Mouse (Mus musculus) Patski (cell line): ENCODE results near the gene AL732309.1. TPM values are rescaled to one million over a fixed set of nuclear protein-coding genes. Genes with fewer than 3 reads are reported as not detected.

Experiments
- ATAC-seq: fragments of 100-300 bp; one replicate; pipeline ENCODE4 v1.8.0; 2021
- CTCF ChIA-PET: fragments of 350-600 bp; sonication (Branson Sonifier 250); formaldehyde crosslinking; loops from one replicate; lab custom pipeline; 2022; ENCODE audit warnings: inconsistent platforms; lab: Charles Lee
- POLR2A ChIA-PET: fragments of 350-600 bp; sonication (Branson Sonifier 250); formaldehyde crosslinking; loops from one replicate; lab custom pipeline; 2022; ENCODE audit warnings: antibody characterized with exemption, inconsistent platforms; lab: Charles Lee
- DNase-seq: peaks from one replicate; pipeline ENCODE4 v3.0.0-alpha.2; 2011; ENCODE audit warnings: low read depth, low spot score
- H3K27me3 ChIP-seq: fragments of 371-371 bp; one replicate; pipeline ENCODE4 v1.5.1; 2021
- CTCF ChIP-seq: fragments of 100-300 bp; IDR thresholded peaks from one replicate; pipeline ENCODE4 v1.5.1; 2021
- in situ Hi-C: fragments of 300-500 bp; cut with MboI; formaldehyde crosslinking; loops from 3 replicates; pipeline ENCODE4 v1.11.1; 2018; ENCODE audit warnings: low pct_unique_long_range_greater_than_20kb, mixed read lengths
- polyA plus RNA-seq: library from polyadenylated mRNA; unstranded; gene quantifications from one replicate; pipeline ENCODE4 v1.2.3, GENCODE M21; 2021

The AL732309.1 gene
- polyA plus RNA-seq, 1 experiment from 2014 or later: 5.0 TPM

- ATAC-seq (no peak), DNase-seq (no peak)
- POLR2A ChIA-PET: no interaction called here
- in situ Hi-C loops: no loop called here
- TF ChIP-seq CTCF: no peak
- CTCF ChIA-PET: no interaction called here
- peaks cover 53% of the 10 kb centered on the region for H3K27me3 ChIP-seq
Observed at GRCm38 (mm10) chr2:25234050-25234449, 12.6 kb downstream of the AL732309.1 start, which contains the start of gene Slc34a3. Slc34a3 (minus strand) TSS chr2:25234364.

GRCm38 (mm10) chr2:25233421-25233820 is 13.2 kb downstream of the AL732309.1 start:
- ChIA-PET CTCF (no interaction called here), POLR2A (no interaction called here)
- DNase-seq: no peak
- no peak for ATAC-seq
- H3K27me3 ChIP-seq: peaks cover 53% of the 10 kb centered on the region
- in situ Hi-C loops: no loop called here
- TF ChIP-seq CTCF: no peak

GRCm38 (mm10) chr2:25231038-25231437 is 15.6 kb downstream of the AL732309.1 start:
- ChIA-PET POLR2A (no interaction called here), CTCF (no interaction called here)
- no peak for DNase-seq
- in situ Hi-C loops: no loop called here
- H3K27me3 ChIP-seq: peaks cover 43% of the 10 kb centered on the region
- ATAC-seq: no peak
- no peak for TF ChIP-seq CTCF

- ChIA-PET POLR2A (no interaction called here), CTCF (interaction anchor here (0.7 to 3.2 kb wide), 2 partner anchors 15 to 21 kb away, joined by 3 to 29 read pairs; partner anchors contain the start of gene AL732309.1)
- in situ Hi-C loops: no loop called here
- no peak for ATAC-seq
- TF ChIP-seq CTCF: no peak
- no peak for DNase-seq
- peaks cover 39% of the 10 kb centered on the region for H3K27me3 ChIP-seq
Observed at GRCm38 (mm10) chr2:25230581-25230980, 16.1 kb downstream of the AL732309.1 start.

- ChIA-PET POLR2A (no interaction called here), CTCF (interaction anchor here (0.7 to 3.4 kb wide), 7 partner anchors 8 to 63 kb away, joined by 3 to 34 read pairs (median 10); partner anchors contain the start of genes AL732309.1, Anapc2, Rnf224 and Ssna1)
- peaks cover 29% of the 10 kb centered on the region for H3K27me3 ChIP-seq
- no peak for TF ChIP-seq CTCF
- in situ Hi-C loops: no loop called here
- DNase-seq (no peak), ATAC-seq (no peak)
Observed at GRCm38 (mm10) chr2:25229582-25229981, 17.1 kb downstream of the AL732309.1 start.

GRCm38 (mm10) chr2:25228995-25229530 is 17.6 kb downstream of the AL732309.1 start:
- H3K27me3 ChIP-seq: peaks cover 24% of the 10 kb centered on the region
- in situ Hi-C loops: no loop called here
- ATAC-seq (no peak), DNase-seq (no peak)
- ChIA-PET CTCF (interaction anchor here (0.6 to 3.4 kb wide), 27 partner anchors 8 to 171 kb away, joined by 3 to 34 read pairs (median 7); partner anchors contain the start of genes AL732309.1, Anapc2, Nelfb and Rnf224), POLR2A (no interaction called here)
- no peak for TF ChIP-seq CTCF

- DNase-seq: peak; percentile 50
- POLR2A ChIA-PET: interaction anchor here (0.7 to 1.1 kb wide), 2 partner anchors 34 to 52 kb away, joined by 4 read pairs; no protein-coding TSS in a partner anchor
- CTCF ChIA-PET: interaction anchor here (0.6 to 3.4 kb wide), 30 partner anchors 8 to 250 kb away, joined by 3 to 34 read pairs (median 6); partner anchors contain the start of genes AL732309.1, Anapc2, Nelfb and Rnf224
Observed at GRCm38 (mm10) chr2:25228431-25228889, 18.2 kb downstream of the AL732309.1 start.

GRCm38 (mm10) chr2:25227406-25227805 is 19.3 kb downstream of the AL732309.1 start:
- no peak for TF ChIP-seq CTCF
- H3K27me3 ChIP-seq: peaks cover 16% of the 10 kb centered on the region
- DNase-seq (no peak), ATAC-seq (no peak)
- ChIA-PET CTCF (interaction anchor here (1.1 to 3.4 kb wide), 15 partner anchors 10 to 251 kb away, joined by 3 to 34 read pairs (median 10); partner anchors contain the start of genes AL732309.1, Nelfb, Rnf224 and Tmem203), POLR2A (interaction anchor here (0.7 to 1.5 kb wide), 4 partner anchors 19 to 51 kb away, joined by 4 to 13 read pairs (median 4); no protein-coding TSS in a partner anchor)
- in situ Hi-C loops: no loop called here

More at GRCm38 (mm10) chr2:25228431-25228889, 18.2 kb downstream of the AL732309.1 start:
- in situ Hi-C loops: no loop called here
- no peak for TF ChIP-seq CTCF
- H3K27me3 ChIP-seq: peaks cover 20% of the 10 kb centered on the region
- ATAC-seq: peak; percentile 11

GRCm38 (mm10) chr2:25226864-25227263 is 19.8 kb downstream of the AL732309.1 start:
- ATAC-seq (no peak), DNase-seq (no peak)
- POLR2A ChIA-PET: interaction anchor here (0.7 to 1.5 kb wide), 3 partner anchors 18 to 38 kb away, joined by 4 to 13 read pairs (median 5); no protein-coding TSS in a partner anchor
- in situ Hi-C loops: no loop called here
- peaks cover 15% of the 10 kb centered on the region for H3K27me3 ChIP-seq
- CTCF ChIA-PET: interaction anchor here (1.7 to 3.4 kb wide), 7 partner anchors 16 to 38 kb away, joined by 4 to 34 read pairs (median 16); partner anchors contain the start of genes Nelfb, Tmem203 and Tor4a
- TF ChIP-seq CTCF: no peak

- POLR2A ChIA-PET: interaction anchor here (0.6 to 1.3 kb wide), 3 partner anchors 15 to 41 kb away, joined by 3 to 4 read pairs (median 3); no protein-coding TSS in a partner anchor
- TF ChIP-seq CTCF: no peak
- ATAC-seq (no peak), DNase-seq (no peak)
- CTCF ChIA-PET: interaction anchor here (3.4 kb wide), 1 partner anchor 32 kb away, joined by 25 read pairs; no protein-coding TSS in a partner anchor
- H3K27me3 ChIP-seq: peaks cover 5% of the 10 kb centered on the region
- in situ Hi-C loops: no loop called here
Observed at GRCm38 (mm10) chr2:25225811-25226379, 20.8 kb downstream of the AL732309.1 start.
